Mouse (Mus musculus) hindlimb bud, embryonic 11.5 days (tissue): Measurements from ENCODE around the gene Rpl12.

Experiments
- DNase-seq: peaks from one replicate; pipeline ENCODE4 v3.0.0-alpha.2; 2012; ENCODE audit warnings: low read depth, low spot score; ENCODE audit errors: extremely low spot score

The Rpl12 gene

DNA sequence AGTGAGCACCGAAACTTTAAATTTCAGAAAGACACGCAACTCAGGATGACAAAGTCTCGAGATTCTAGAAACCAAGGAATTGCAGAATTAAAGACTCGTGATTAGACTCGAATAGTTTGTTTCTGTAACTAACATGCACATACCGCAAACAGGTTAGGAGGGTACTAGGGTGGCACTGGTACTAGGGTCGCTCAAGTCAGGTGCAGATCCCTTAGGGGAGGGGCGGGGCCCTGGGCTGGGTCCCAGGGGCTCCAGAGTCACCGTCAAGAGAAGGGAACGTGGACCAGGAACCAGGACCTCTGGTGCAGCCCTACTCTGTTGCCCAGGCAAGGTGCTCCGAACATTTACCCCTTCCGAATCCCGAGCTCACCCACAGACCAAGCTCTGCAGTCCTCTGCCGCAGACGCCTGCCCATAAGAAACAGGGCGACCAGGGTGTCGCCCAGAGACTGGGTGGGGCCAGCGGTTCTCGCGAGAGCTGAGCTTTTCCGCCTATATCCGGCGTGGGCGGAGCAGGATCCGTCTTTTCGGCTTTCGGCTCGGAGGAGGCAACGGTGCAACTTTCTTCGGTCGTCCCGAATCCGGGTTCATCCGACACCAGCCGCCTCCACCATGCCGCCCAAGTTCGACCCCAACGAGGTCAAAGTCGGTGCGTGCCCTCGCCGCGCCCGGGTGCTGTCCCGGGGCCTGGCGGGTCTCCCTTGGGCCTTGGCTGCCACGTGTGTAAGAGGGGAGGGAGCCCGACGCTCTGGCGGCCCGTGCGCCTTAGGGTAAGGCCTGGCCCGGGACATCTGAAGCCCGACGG is at the start of gene Rpl12, which contains the start of gene Lrsam1:
Rpl12 (plus strand) TSS at position 368 of the 804 bp plus-strand sequence.
Lrsam1 (minus strand) TSS at position 423 of the 804 bp plus-strand sequence.
- DNase-seq: peak; percentile 80

DNA sequence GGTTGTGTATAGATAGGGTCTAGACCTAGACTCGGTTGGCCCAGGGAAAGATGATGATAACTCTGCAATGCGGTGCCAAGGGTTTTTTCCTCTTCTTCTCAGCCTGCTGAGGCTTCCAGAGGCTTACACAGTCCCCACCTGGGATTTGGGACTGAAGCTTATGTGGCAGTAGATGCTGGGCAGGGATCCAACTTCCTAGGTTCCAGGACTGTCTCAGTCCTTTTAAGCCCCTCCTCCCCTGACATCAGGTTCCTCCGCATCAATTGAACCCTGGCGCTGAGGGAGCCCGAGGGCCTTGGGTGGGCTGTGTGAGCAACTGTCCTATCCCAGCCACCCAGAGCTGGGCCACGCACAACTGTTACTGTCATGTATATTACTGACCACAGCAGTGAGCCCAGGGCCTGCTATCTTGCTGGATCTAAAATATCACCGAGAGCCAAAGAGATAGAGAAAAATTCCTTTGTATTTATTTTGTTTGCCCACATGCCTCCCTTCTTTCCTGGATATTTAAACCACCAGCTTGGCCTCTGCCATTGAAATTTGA is 49.6 kb upstream of the Rpl12 start:
- no peak for DNase-seq

- DNase-seq: peak; percentile 96
Measured at GRCm38 (mm10) chr2:32912210-32912804, 49.1 kb upstream of the Rpl12 start.

DNA sequence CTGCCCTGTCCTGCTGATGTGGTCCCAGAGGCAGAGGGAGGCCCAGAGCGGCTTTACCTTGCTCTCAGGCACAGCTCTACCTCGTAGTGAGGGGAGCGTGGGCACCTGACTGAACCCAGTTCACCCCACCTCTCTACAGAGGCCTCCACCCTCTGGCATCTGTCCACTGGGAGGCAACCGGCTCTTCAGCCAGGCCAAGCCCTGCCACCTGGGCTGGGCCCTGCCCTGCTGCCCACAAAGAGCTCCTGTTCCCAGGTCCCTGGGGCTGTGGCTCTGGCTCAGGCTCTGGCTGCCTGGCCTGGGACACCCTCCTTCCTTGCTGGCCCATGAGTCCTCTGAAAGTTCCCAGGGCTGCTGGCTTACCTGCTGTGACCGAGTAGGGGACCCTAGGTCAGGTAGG is 47.0 kb upstream of the Rpl12 start:
- DNase-seq: no peak

GRCm38 (mm10) chr2:32914896-32915295 is 46.5 kb upstream of the Rpl12 start:
- DNase-seq: no peak

- DNase-seq: no peak
Measured at GRCm38 (mm10) chr2:32917526-32917925, 43.8 kb upstream of the Rpl12 start.

DNA sequence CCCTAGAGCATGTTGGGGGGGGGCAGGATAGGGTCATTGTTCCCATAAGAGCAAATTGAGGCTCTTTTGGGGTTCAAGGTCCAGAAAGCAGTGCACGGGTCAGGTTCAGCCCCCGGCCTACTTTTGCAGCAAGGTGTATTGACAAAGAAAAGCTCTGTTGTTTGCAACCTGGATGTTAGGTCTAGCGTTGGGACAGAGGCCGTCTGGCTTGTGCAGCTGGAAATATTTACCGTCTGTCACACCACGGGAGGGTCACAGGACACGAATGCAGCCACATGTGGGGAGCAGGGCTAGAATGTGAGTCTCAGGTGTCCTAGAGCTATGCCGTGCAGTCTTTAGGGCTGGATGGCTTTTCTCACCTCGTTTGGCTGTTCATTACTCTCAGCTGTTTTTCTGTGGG is 43.0 kb upstream of the Rpl12 start:
- DNase-seq: peak; percentile 22

DNA sequence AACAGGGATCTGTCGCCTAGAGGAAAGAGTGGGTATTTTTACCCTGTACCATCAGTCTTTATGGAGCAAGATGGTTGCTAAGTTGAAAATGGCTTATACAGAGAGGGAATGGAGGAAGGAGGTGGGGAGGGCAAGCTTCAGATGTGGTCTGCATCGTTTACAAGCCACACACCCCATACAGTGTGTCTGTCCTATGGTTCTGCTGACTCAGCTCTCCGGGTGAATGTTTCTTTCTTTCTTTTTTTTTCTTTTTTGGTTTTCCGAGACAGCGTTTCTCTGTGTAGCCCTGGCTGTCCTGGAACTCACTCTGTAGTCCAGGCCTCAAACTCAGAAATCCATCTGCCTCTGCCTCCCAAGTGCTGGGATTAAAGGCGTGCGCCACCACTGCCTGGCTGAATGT is 40.1 kb upstream of the Rpl12 start:
- no peak for DNase-seq

GRCm38 (mm10) chr2:32921801-32922380 is 39.5 kb upstream of the Rpl12 start:
- no peak for DNase-seq

DNA sequence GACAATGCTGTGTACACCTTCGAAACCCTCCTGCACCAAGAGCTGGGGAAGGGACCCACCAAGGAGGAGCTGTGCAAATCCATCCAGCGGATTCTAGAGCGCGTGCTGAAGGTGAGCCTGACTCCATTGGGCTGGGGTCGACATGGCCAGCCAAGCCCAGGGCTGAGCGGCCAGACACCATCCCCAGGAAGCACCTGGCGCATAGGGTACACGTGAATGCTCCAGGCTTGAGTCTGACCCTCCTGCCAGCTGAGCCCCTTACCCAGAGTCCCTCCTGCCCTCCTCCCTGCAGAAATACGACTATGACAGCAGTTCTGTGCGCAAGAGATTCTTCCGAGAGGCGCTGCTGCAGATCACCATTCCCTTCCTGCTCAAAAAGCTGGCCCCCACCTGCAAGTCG is 38.8 kb upstream of the Rpl12 start:
- no peak for DNase-seq

GRCm38 (mm10) chr2:32923551-32924250 is 37.7 kb upstream of the Rpl12 start:
- DNase-seq: no peak

- DNase-seq: no peak
Measured at GRCm38 (mm10) chr2:32924306-32924844, 37.0 kb upstream of the Rpl12 start.

DNA sequence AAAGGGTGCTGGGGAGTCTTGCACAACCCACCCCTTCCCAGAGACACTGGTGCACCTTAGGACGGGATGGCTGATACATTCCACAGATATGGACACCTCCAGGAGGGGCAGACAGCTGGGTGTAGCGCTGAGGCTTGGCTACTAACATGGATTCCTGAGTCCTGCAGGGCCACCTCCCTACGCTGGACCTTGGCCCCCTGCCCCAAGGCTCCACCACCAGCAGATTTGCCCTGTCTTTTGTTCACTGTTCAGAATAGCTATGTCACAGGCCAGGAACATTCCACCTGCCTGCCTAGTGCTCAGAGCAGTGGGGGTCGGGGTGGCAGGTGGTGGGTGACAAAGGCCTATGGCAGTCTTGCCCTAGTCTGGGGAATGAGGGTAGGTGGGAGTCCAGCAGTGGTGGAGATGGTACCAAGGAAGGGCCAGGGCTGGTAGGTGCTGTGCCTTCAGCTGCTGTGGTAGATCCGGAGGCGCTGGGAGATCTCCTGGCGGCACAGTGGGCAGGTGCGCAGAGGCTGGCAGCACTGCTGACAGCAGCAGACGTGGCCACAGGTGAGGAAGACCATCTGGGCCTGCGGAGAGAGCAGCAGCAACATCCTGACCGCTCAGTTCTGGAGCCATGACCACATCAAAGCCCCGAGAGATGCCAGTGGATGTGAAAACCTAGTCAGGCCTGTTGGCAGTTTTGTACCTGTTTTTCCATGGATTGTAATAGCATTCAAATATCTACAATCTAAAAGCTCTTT is 34.9 kb upstream of the Rpl12 start:
- no peak for DNase-seq

- DNase-seq: no peak
Measured at GRCm38 (mm10) chr2:32927624-32928234, 33.6 kb upstream of the Rpl12 start.

- DNase-seq: peak; percentile 41
Measured at GRCm38 (mm10) chr2:32928235-32928946, 33.0 kb upstream of the Rpl12 start.

GRCm38 (mm10) chr2:32928947-32929829 is 32.2 kb upstream of the Rpl12 start:
- no peak for DNase-seq

DNA sequence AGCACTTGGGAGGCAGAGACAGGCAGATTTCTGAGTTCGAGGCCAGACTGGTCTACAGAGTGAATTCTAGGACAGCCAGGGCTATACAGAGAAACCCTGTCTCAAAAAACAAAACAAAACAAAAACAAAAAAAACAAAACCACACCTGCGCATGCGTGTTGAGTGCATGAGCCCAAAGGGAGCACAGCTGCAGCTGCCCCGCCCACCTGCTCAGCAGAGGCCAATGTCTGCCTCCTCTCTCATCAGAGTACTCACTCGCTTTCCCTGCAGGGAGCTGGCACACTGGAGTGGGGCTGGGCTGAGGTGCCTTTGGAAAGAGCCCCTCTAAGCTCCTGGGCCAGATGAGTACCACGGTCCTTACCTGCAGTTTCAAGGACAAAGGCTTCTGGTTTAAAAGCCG is 29.6 kb upstream of the Rpl12 start:
- DNase-seq: no peak

- no peak for DNase-seq
Measured at GRCm38 (mm10) chr2:32938741-32939140, 22.6 kb upstream of the Rpl12 start.
